Mouse (Mus musculus) liver, embryonic 15.5 days (tissue): ENCODE results near the gene Hist1h1d. TPM values are rescaled to one million over a fixed set of nuclear protein-coding genes. Genes with fewer than 3 reads are reported as not detected.

Experiments
- ATAC-seq: fragments of 200-750 bp; cut with Nextera tagmentation; 2 replicates; pipeline ENCODE4 v1.8.0; 2017; ENCODE audit warnings: moderate number of reproducible peaks, mild to moderate bottlenecking, moderate library complexity; ENCODE audit not compliant: insufficient read depth
- H3K27ac ChIP-seq: fragments of 300-500 bp; sonication (generic); replicated peaks from 2 replicates; pipeline ENCODE4 v1.5.1; 2015; ENCODE audit warnings: mild to moderate bottlenecking, inconsistent platforms
- H3K27me3 ChIP-seq: fragments of 300-500 bp; sonication (generic); 2 replicates; pipeline ENCODE4 v1.6.1; 2015; ENCODE audit warnings: mild to moderate bottlenecking, inconsistent platforms
- H3K36me3 ChIP-seq: fragments of 300-500 bp; sonication (generic); replicated peaks from 2 replicates; pipeline ENCODE4 v1.6.1; 2015; ENCODE audit warnings: moderate library complexity, mild to moderate bottlenecking, inconsistent platforms
- H3K4me1 ChIP-seq: fragments of 300-500 bp; sonication (generic); replicated peaks from 2 replicates; pipeline ENCODE4 v1.6.1; 2015; ENCODE audit warnings: inconsistent platforms
- H3K4me2 ChIP-seq: fragments of 300-500 bp; sonication (generic); 2 replicates; pipeline ENCODE4 v1.6.1; 2015; ENCODE audit warnings: moderate library complexity, mild to moderate bottlenecking, inconsistent platforms
- H3K4me3 ChIP-seq: fragments of 300-500 bp; sonication (generic); replicated peaks from 2 replicates; pipeline ENCODE4 v1.5.1; 2015; ENCODE audit warnings: mild to moderate bottlenecking, inconsistent platforms
- H3K9ac ChIP-seq: fragments of 300-500 bp; sonication (generic); 2 replicates; pipeline ENCODE4 v1.6.1; 2015; ENCODE audit warnings: moderate library complexity, mild to moderate bottlenecking, inconsistent platforms
- H3K9me3 ChIP-seq: fragments of 300-500 bp; sonication (generic); replicated peaks from 2 replicates; pipeline ENCODE4 v1.6.1; 2016; ENCODE audit warnings: inconsistent platforms
- WGBS: fragments of 180-500 bp; shearing (Covaris S2); methylation state at CpG from one replicate; pipeline ENCODE4 v1.1.7; 2015; ENCODE audit warnings: mixed read lengths; ENCODE audit not compliant: insufficient replicate concordance; 5-methylcytosine and 5-hydroxymethylcytosine counted together
- microRNA-seq: library from miRNA; unstranded; fragments of <30 nt; microRNA quantifications from one replicate; pipeline ENCODE4, GENCODE M21; 2016
- polyA plus RNA-seq: library from polyadenylated mRNA; unstranded; fragments of >200 nt; fragmentation: Nextera tagmentation; extraction: Ambion mirVana; gene quantifications from 2 replicates; pipeline ENCODE4 v1.2.1, GENCODE M21; 2015

Hist1h1d gene
- polyA plus RNA-seq, 1 experiment from 2014 or later = 1.1 TPM

DNA sequence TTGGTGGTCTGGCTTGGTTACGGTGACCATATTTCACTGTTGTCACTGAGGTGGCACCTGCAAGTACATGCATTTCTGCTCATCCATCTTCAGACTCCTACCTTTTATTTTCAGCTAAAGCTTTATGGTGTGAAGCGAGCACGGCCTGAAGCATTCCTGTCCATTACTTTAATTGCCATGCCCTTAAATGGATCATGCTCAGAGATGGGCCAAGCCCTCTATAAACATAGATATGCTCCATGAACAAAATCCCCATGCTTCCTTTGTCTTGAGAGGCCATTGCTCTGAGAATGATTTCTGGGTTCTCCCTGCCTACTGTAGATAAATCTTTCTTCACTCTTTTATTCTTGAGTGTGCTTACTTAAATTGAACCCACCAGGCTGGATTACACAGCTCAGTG lies 51.4 kb downstream of the Hist1h1d start:
- no peak for ATAC-seq
- WGBS = 78% methylated on average over 3 of the region's 3 CpGs
- Histone ChIP-seq H3K4me1 (peaks cover 28% of the 10 kb centered on the region), H3K9me3 (no peaks in the 10 kb centered on the region), H3K27me3 (no peaks in the 10 kb centered on the region), H3K27ac (no peak overlapping the region; the same call in 1 of the 2 replicates), H3K36me3 (0 out of 2 replicates have a peak, but pooled peaks cover 3% of the 10 kb centered on the region), H3K9ac (no peak overlapping the region), H3K4me2 (no peak overlapping the region), H3K4me3 (no peak overlapping the region)

DNA sequence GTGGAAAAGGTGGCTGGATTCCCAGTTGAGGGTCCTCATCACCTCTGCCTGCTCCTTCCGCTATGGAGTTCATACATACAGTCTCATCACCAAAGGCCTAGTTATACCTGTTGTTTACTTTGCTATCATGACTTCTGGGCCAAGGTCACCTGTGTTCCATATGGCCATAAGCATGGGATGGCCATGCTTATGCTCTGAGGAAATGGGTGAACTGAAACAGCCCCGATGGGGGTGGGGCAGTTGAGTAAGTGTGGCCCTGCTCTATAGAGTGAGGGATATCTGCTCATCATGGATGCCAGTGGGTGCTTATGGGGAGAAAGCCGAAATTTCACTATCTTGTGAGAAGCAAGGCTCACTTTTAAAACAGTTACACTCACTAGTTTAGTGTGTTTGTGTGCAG lies 52.0 kb downstream of the Hist1h1d start:
- H3K27ac ChIP-seq = no peak overlapping the region; the same call in 1 of the 2 replicates
- no peak overlapping the region for H3K9ac ChIP-seq
- ATAC-seq = no peak
- H3K4me1 ChIP-seq = peaks cover 34% of the 10 kb centered on the region
- 79% methylated on average over 3 of the region's 3 CpGs for WGBS
- no peak overlapping the region for H3K4me3 ChIP-seq
- no peaks in the 10 kb centered on the region for H3K9me3 ChIP-seq
- H3K4me2 ChIP-seq = no peak overlapping the region
- H3K27me3 ChIP-seq = no peaks in the 10 kb centered on the region
- 0 out of 2 replicates have a peak, but pooled peaks cover 3% of the 10 kb centered on the region for H3K36me3 ChIP-seq

DNA sequence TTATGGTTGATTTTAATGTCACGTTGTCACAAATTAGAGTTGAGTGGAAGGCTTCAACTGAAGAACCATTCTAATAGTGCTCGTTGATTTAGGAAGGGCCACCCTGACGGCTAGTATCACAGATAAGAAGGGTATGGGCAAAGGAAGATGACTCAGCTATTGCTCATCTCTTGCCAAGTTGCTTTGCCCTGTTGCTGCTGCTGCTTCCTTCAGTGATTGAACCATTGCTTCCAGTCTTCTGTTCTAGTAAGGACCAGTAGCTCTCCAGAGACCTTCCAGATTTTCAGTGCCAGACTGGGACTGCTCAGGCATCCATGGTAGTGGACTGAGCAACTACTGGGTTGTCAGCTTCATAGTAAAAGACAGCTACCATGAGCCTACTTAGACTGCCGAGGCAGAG lies 56.1 kb downstream of the Hist1h1d start:
- WGBS = 24% methylated on average over 4 of the region's 4 CpGs
- no peaks in the 10 kb centered on the region for H3K9me3 ChIP-seq
- peaks cover 11% of the 10 kb centered on the region for H3K36me3 ChIP-seq
- no peak overlapping the region; the same call in 1 of the 2 replicates for H3K4me3 ChIP-seq
- peak overlapping the region; percentile 59 for H3K4me2 ChIP-seq
- H3K9ac ChIP-seq = peak overlapping the region; percentile 60
- no peaks in the 10 kb centered on the region for H3K27me3 ChIP-seq
- peak overlapping the region; percentile 94 for H3K27ac ChIP-seq
- H3K4me1 ChIP-seq = peaks cover 33% of the 10 kb centered on the region
- peak; percentile 92 for ATAC-seq

DNA sequence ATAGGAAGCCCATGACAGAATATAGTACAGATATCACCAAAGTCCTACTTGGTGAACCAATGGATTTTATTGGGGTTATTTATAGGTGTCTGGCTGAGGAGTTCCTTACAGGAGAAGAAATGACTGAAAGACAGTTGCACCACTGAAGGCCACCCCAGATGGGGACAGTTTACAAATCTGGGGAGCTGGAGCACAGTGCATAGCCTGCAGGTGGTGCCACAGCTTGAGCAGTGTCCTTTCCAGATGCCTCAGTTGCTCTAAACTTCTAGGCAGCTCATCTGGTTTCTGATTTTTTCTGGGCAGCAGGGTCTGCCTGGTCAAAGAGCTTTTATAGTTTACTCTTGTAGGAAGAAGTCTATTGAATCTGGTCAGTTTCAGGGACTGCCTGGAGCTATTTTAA lies 56.8 kb downstream of the Hist1h1d start:
- Histone ChIP-seq H3K9me3 (no peaks in the 10 kb centered on the region), H3K9ac (peak overlapping the region; percentile 60; the same call in 1 of the 2 replicates), H3K4me3 (no peak overlapping the region), H3K4me2 (peak overlapping the region; percentile 59), H3K27ac (peak overlapping the region; percentile 94), H3K4me1 (peaks cover 30% of the 10 kb centered on the region), H3K36me3 (peaks cover 11% of the 10 kb centered on the region), H3K27me3 (no peaks in the 10 kb centered on the region)
- peak; percentile 37; the same call in 1 of the 2 replicates for ATAC-seq

Small RNAs within 50 kb of the gene (microRNA-seq; reads per million reads assigned to microRNA genes)
- gene Gm44297 = not detected
- gene Gm44359 = not detected
- gene Gm44394 = not detected
- 6.3 reads per million, percentile 21 among the genes with 10 or more reads in this experiment for gene n-TStga1

Other genes starting within 250 kb of the Hist1h1d start
- 11.2 and 12.6 TPM in 2 replicates for gene Zfp322a, start 184.1 kb upstream of the Hist1h1d start, polyA plus RNA-seq
- 5.1 and 5.2 TPM in 2 replicates for gene Abt1, start 129.4 kb upstream of the Hist1h1d start, polyA plus RNA-seq
- 1.6 and 2.1 TPM in 2 replicates for gene Btn1a1, start 87.4 kb upstream of the Hist1h1d start, polyA plus RNA-seq
- not detected in 2 replicates for gene Btn2a2, start 64.4 kb upstream of the Hist1h1d start, polyA plus RNA-seq
- gene Hist1h4h, start 22.2 kb upstream of the Hist1h1d start, polyA plus RNA-seq = 4.6 and 7.0 TPM in 2 replicates
- gene Hist1h2af, start 19.4 kb upstream of the Hist1h1d start, polyA plus RNA-seq = 8.3 and 9.7 TPM in 2 replicates
- gene Hist1h3g, start 17.8 kb upstream of the Hist1h1d start, polyA plus RNA-seq = 9.4 and 11.7 TPM in 2 replicates
- 1.5 and 1.6 TPM in 2 replicates for gene Hist1h2bh, start 9.9 kb upstream of the Hist1h1d start, polyA plus RNA-seq
- 0.99 and 1.4 TPM in 2 replicates for gene Hist1h3f, start 9.2 kb upstream of the Hist1h1d start, polyA plus RNA-seq
- gene Hist1h4f, start 1.6 kb upstream of the Hist1h1d start, polyA plus RNA-seq = 1.4 and 2.5 TPM in 2 replicates
- gene Hist1h3e, start 9.1 kb downstream of the Hist1h1d start, polyA plus RNA-seq = 2.7 and 4.4 TPM in 2 replicates
- 75.0 and 100 TPM in 2 replicates for gene Hist1h2ae, start 18.0 kb downstream of the Hist1h1d start, polyA plus RNA-seq
- gene Hist1h2bg, start 18.1 kb downstream of the Hist1h1d start, polyA plus RNA-seq = 10.0 and 11.6 TPM in 2 replicates
- gene Hist1h2bf, start 20.9 kb downstream of the Hist1h1d start, polyA plus RNA-seq = 4.0 and 6.7 TPM in 2 replicates
- 3.6 and 4.1 TPM in 2 replicates for gene Hist1h2ad, start 21.1 kb downstream of the Hist1h1d start, polyA plus RNA-seq
- gene Hist1h3d, start 22.5 kb downstream of the Hist1h1d start, polyA plus RNA-seq = 6.0 and 7.4 TPM in 2 replicates
- gene Hist1h4d, start 28.3 kb downstream of the Hist1h1d start, polyA plus RNA-seq = 125 and 146 TPM in 2 replicates
- gene Hist1h2be, start 67.9 kb downstream of the Hist1h1d start, polyA plus RNA-seq = 1.8 and 1.9 TPM in 2 replicates
- gene Hist1h1e, start 69.3 kb downstream of the Hist1h1d start, polyA plus RNA-seq = 24.7 and 26.6 TPM in 2 replicates
- 1.2 and 1.4 TPM in 2 replicates for gene Hist1h2ac, start 130.7 kb downstream of the Hist1h1d start, polyA plus RNA-seq
- gene Hist1h2bc, start 130.9 kb downstream of the Hist1h1d start, polyA plus RNA-seq = 136 and 151 TPM in 2 replicates
- gene Hist1h1t, start 142.6 kb downstream of the Hist1h1d start, polyA plus RNA-seq = 0.17 TPM in 1 of 2 replicates, not detected in the other
- gene Hist1h4c, start 145.2 kb downstream of the Hist1h1d start, polyA plus RNA-seq = 7.3 and 8.8 TPM in 2 replicates
- gene Hfe, start 157.6 kb downstream of the Hist1h1d start, polyA plus RNA-seq = 13.6 and 16.4 TPM in 2 replicates
- gene Hist1h1c, start 185.5 kb downstream of the Hist1h1d start, polyA plus RNA-seq = 81.0 and 85.5 TPM in 2 replicates
- gene Hist1h3c, start 192.3 kb downstream of the Hist1h1d start, polyA plus RNA-seq = 6.4 and 7.3 TPM in 2 replicates
- gene Hist1h2bb, start 193.5 kb downstream of the Hist1h1d start, polyA plus RNA-seq = 5.6 and 5.7 TPM in 2 replicates
- 60.0 and 64.5 TPM in 2 replicates for gene Hist1h2ab, start 197.9 kb downstream of the Hist1h1d start, polyA plus RNA-seq
- gene Hist1h3b, start 199.0 kb downstream of the Hist1h1d start, polyA plus RNA-seq = 13.6 and 15.4 TPM in 2 replicates
- 2.7 and 4.1 TPM in 2 replicates for gene Hist1h4b, start 203.8 kb downstream of the Hist1h1d start, polyA plus RNA-seq
- gene Hist1h4a, start 208.0 kb downstream of the Hist1h1d start, polyA plus RNA-seq = 0.40 TPM in 1 of 2 replicates, not detected in the other
- 6.4 and 7.6 TPM in 2 replicates for gene Hist1h3a, start 209.1 kb downstream of the Hist1h1d start, polyA plus RNA-seq
- 3.5 and 4.3 TPM in 2 replicates for gene Hist1h1a, start 210.4 kb downstream of the Hist1h1d start, polyA plus RNA-seq
- gene Trim38, start 216.7 kb downstream of the Hist1h1d start, polyA plus RNA-seq = not detected in 2 replicates